In the genomic region with DNA sequence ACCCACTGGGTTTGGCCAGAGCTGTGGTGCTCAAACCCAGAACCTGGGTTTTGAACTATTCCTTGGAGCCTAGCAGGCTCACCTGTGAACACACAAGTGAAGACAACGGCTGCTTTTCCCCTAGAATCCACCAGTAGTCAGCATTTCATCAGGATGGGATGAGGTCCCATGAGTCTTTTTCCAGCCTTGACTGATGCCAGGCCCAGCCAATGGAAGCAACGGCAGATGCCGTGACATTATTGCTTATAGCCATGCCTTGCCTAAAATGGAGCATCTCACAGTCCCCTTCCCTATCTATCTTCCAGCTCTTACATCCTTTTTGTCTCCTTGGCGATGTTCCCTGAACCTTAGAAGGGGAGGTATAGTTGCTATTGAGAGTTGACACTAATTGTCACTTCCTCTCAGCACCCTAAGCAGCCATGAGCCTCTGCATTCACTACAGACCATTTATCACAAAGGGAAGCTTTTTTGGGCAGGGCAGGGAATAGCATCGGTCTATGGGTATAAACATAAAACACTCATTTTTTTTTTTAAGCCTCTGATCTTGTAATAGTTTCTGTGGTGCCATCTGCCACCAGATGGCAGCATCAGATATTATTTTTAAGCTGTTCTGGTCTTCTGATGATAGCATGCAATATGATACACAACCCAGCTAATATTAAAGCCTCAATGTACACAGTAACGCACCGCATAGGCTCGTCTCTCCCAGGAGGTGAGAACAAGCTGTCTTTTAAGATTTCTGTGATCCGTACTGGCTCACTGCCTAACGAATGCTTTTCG, we compare ENCODE assay signal across 9 mouse cellular contexts. TPM values are rescaled to one million over a fixed set of nuclear protein-coding genes. Genes with fewer than 3 reads are reported as not detected.
DNase-seq lines count a peak whose midpoint lies in the region; ATAC-seq and TF ChIP-seq lines count a peak whose summit lies in the region.
"Had no signal": no experiment of that assay in that cellular context is flagged by ENCODE, and none has a peak within 500 bp of the region (broad histone marks: within the 10 kb centered on the region; RNA-seq: fewer than 3 reads in every experiment).

No protein-coding gene starts in this region.

- no peak overlapping the region for H3K9ac ChIP-seq in forebrain, embryonic 14.5 days (ENCODE audit: low read length)
- H3K9ac ChIP-seq: liver, embryonic 15.5 days had no signal

- H3K4me3 ChIP-seq in forebrain, embryonic 14.5 days (ENCODE audit: low read depth, low read length), result no peak overlapping the region
- H3K4me3 ChIP-seq: liver, embryonic 15.5 days had no signal

- H3K4me1 ChIP-seq in forebrain, embryonic 14.5 days (ENCODE audit: control insufficient read depth, insufficient read depth, low read length), result peaks cover 5% of the 10 kb centered on the region; the same call in 1 of the 2 replicates
- H3K4me1 ChIP-seq: liver, embryonic 15.5 days had no signal

- TF ChIP-seq CTCF in brain, embryonic 14.5 days (IDR thresholded peaks at IDR 0.05; ENCODE audit: borderline replicate concordance, extremely low read depth, insufficient read depth, insufficient read length), result no peak; the same call in 1 of the 2 replicates

- no peak for TF ChIP-seq POLR2A in brain, embryonic 14.5 days (IDR thresholded peaks at IDR 0.05; ENCODE audit: borderline replicate concordance, extremely low read depth, insufficient read depth, insufficient read length, poor library complexity, severe bottlenecking)

- DNase-seq in ovary, postnatal 14 days (ENCODE audit: low spot score), result peak; percentile 5
- DNase-seq in ovary, postnatal 36 days (ENCODE audit: low spot score), result no peak
- peak; percentile 87 for DNase-seq in brain, embryonic 14.5 days (ENCODE audit: low read depth)
- DNase-seq in forebrain, embryonic 14.5 days (ENCODE audit: low spot score), result peak; percentile 85
- peak; percentile 12 to 36 for DNase-seq in kidney, adult 8-10 months
- DNase-seq in lung, postnatal 14 days, result peak; percentile 32
- peak; percentile 45 for DNase-seq in right cerebral cortex, postnatal 4 days

- no peaks in the 10 kb centered on the region for H3K36me3 ChIP-seq in forebrain, embryonic 14.5 days (ENCODE audit: control insufficient read depth, insufficient read depth, low read length)
- H3K36me3 ChIP-seq: liver, embryonic 15.5 days had no signal

- peak; percentile 84 for ATAC-seq in forebrain, embryonic 14.5 days
- ATAC-seq in megakaryocyte, adult 5-6 weeks (ENCODE audit: poor library complexity, severe bottlenecking), result no peak

- H3K27me3 ChIP-seq in forebrain, embryonic 14.5 days (replicated peaks; ENCODE audit: control insufficient read depth, insufficient read depth, low read length), result no peaks in the 10 kb centered on the region
- H3K27me3 ChIP-seq: liver, embryonic 15.5 days had no signal

- H3K4me2 ChIP-seq in forebrain, embryonic 14.5 days (ENCODE audit: low read length), result no peak overlapping the region
- H3K4me2 ChIP-seq: liver, embryonic 15.5 days had no signal

- WGBS in forebrain, embryonic 14.5 days, result 55% methylated on average over 11 of the region's 11 CpGs

- no peak overlapping the region for H3K27ac ChIP-seq in forebrain, embryonic 14.5 days (ENCODE audit: low read depth, low read length)
- H3K27ac ChIP-seq: liver, embryonic 15.5 days had no signal

- no peaks in the 10 kb centered on the region for H3K9me3 ChIP-seq in forebrain, embryonic 14.5 days (replicated peaks; ENCODE audit: control insufficient read depth, low read length)
- H3K9me3 ChIP-seq: liver, embryonic 15.5 days had no signal

RNA-seq across cellular contexts. Expression of a gene that starts 12.1 kb away (rescaled TPM):
- 1.4 and 1.5 TPM in 2 replicates for polyA plus RNA-seq in brain, embryonic 14.5 days (2012; rRNA removed)
- 2.6 and 2.8 TPM in 2 replicates for polyA plus RNA-seq in forebrain, embryonic 14.5 days (2014; fragmentation: Nextera tagmentation; extraction: Ambion mirVana)
- not detected in 2 replicates for total RNA-seq in megakaryocyte, adult 5-6 weeks (2015)
- total RNA-seq in megakaryocyte, adult 5-6 weeks (2017), result 0.11 TPM in 1 of 2 replicates, not detected in the other
- polyA plus RNA-seq: liver, embryonic 15.5 days had no signal

RNA-seq across cellular contexts. Expression of a gene that starts 59.1 kb away (rescaled TPM):
- polyA plus RNA-seq in brain, embryonic 14.5 days (2012; rRNA removed), result 3.9 and 7.5 TPM in 2 replicates
- 12.2 and 15.9 TPM in 2 replicates for polyA plus RNA-seq in forebrain, embryonic 14.5 days (2014; fragmentation: Nextera tagmentation; extraction: Ambion mirVana)
- total RNA-seq in megakaryocyte, adult 5-6 weeks (2015), result 2.8 and 4.4 TPM in 2 replicates
- 2.5 and 4.0 TPM in 2 replicates for total RNA-seq in megakaryocyte, adult 5-6 weeks (2017)
